Mouse (Mus musculus) spleen, adult 2 months (tissue): ENCODE measurements around the gene Ap5s1.

Source experiments
- CTCF ChIP-seq: fragments of 200-500 bp; IDR thresholded peaks from 2 replicates; pipeline ENCODE4 v1.5.1; 2011; ENCODE audit warnings: mild to moderate bottlenecking, inconsistent platforms; ENCODE audit not compliant: insufficient read depth, insufficient read length, insufficient replicate concordance; ENCODE audit errors: extremely low read depth
- POLR2A ChIP-seq: fragments of 200-500 bp; IDR thresholded peaks from 2 replicates; pipeline ENCODE4 v1.6.1; 2011; ENCODE audit warnings: low read depth, low read length, inconsistent platforms

DNA sequence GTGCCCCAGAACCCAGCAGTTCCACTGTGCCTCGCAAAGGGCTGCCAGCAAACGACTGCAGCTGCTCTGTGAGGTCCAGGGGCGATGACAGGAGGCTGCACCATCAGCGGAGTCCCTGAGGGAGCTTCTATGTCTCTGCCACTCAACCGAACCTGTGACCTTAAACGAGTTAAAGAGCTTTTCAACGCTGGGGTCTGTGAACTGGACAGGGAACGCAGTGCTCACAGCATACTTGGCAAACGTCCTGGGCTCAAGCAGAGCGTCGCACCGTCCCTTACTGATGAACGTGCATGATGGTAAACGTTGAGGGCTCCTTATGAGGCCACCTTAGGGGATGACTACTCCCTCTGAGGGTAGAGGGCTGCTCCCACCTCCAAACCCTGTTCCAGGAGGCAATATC is 20.5 kb upstream of the Ap5s1 start:
- TF ChIP-seq POLR2A (no peak), CTCF (no peak)
